Mouse (Mus musculus) granulocyte monocyte progenitor cell, adult 5-6 weeks (primary cell): ENCODE data around the gene Bhlha9. TPM values are rescaled to one million over a fixed set of nuclear protein-coding genes. Genes with fewer than 3 reads are reported as not detected.
"Not testable (repeated sequence)": the region's sequence is repeated elsewhere in the genome, so short reads cannot be mapped to it uniquely, and the experiment has no call there.

ENCODE experiments used
- ATAC-seq: replicated peaks from 2 replicates; pipeline ENCODE4 v1.8.0; 2016; ENCODE audit warnings: mild to moderate bottlenecking, moderate TSS enrichment, inconsistent platforms; ENCODE audit not compliant: poor library complexity, severe bottlenecking
- total RNA-seq, 2 experiments: library from RNA; stranded (forward) in 1 of 2; stranded (reverse) in 1 of 2; fragments of 200-712, 200-1000 nt in 1 of 2; fragments of >200 nt in 1 of 2; fragmentation: Nextera tagmentation in 1 of 2; gene quantifications; 2 replicates each; pipeline ENCODE4 v1.2.3; 2014 to 2017

The Bhlha9 gene
- total RNA-seq, 2 experiments from 2014 or later: not detected

DNA sequence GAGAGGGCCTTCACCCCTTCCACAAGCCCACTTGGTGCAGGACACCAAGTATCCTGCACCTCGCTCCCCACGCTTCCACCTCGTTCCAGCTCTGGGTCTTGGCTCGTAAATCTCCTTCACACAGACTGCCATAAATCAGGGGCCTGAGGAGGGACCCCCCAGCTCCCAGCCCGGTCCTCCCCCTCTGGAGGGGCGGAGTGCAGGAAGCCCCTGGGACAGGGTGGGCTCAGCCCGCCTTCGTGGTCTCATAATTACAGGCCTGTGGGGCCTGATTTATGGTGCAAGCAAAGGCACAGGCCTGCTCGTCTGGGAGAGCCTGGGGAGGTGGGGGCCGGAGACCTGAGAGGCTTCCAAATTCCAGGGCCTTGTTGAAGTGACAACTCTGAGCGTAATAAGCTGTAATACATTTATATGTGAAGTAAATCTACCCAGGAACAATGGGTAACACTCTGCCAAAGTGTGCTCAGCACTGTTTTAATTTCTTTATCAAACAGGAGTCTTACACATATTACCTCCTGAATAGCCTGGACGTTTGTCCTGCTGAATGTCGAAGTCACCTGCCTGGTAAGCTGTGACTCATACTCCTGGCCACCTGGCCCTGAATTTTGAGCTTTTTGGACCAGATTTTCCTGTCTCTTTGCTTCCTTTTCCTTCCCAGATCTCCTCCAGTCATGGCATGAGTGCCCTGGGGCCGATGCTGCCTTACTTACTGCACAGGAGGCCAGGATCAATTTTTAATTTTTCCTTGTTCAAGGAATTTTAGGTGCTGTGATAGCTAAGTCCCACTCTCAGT lies 12.9 kb upstream of the Bhlha9 start:
- ATAC-seq: no peak

- ATAC-seq: no peak
These were observed 10.3 kb upstream of the Bhlha9 start for GRCm38 (mm10) chr11:76661790-76662468.

DNA sequence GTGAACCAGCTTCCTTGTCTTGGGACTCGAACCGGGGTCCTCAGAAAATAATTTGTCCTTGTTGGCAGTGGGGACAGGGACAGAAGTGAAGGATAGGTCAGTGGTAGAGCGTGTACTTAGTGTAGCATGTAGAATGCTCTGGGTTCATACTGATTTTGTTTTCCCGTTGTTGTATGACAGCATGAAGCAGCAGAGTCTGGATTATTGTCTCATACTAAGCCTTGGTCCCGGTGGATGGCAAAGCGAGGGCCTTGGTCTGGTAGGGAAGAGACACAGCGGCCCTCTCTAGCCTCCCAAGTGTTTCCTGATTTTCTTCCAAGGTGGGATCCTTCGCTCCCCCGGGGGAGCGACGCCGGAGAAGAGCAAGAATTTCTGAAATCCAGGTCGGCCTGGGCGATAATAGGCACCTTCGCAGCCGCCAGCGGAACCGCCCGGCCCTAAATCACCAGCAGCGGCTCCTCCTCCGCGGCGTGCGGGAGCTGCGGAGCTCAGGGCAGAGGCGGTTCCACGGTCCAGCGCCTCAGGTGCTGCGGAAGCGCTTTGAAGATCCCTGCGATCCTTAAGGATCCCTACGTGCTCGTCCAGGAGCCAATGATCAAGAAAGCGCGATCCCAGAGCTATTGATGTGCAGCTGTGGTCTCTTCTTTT lies 6.1 kb upstream of the Bhlha9 start:
- no peak for ATAC-seq

DNA sequence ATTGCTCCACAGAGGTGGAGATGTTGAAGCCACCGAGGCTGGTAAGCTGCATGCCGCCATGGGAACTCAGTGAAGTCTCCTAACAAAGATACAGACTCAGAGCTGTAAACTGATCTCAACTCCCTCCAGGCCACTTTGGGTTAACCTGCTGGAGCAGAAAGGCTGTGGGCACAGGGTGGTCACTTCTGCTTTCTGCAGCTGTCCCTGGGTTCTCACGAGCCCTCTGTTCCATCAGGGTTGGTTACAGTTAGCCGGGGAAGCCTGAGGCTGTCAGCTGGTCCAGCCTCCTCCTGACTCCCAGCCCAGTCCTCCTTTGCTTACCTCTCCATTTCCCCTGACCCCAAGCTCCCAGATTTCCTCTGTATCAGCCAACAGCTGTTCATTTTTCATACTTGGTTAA lies 4.5 kb upstream of the Bhlha9 start:
- 0 out of 2 replicates have a peak, but pooled peaks have one; percentile 35 for ATAC-seq

DNA sequence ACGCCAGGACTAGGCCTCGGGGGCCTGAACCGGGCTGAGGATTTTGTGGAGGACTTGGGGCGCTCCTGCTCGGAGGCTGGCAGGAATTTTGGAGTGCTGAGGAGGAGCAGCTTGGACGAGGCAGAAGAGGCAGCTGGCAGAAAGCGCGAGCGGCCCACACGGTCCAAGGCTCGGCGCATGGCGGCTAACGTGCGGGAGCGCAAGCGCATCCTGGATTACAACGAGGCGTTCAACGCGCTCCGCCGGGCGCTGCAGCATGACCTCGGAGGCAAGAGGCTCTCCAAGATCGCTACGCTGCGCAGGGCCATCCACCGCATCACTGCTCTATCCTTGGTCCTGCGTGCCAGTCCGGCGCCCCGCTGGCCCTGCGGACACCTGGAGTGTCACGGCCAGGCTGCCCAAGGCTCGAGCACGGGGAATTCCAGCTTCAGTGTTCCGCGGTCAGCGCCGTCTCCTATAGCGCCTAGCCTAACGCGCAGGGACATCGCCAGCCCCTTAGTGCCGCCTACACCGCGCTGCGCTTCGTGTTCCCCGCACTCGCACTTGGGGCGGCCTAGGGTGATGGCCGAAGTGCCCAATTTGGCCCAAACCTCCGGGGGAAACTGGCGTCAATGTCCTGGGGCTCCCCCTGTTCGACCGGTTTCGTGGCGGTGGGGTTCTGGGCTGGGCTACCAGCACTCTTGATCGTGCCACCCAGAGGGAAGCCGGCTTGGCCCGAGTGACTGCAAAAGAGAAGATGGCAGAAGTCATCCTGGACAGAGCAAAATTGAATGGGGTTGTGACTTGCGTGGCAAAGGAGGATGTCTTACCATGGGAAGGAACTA lies 503 bp downstream of the Bhlha9 start:
- peak; percentile 27; the same call in 1 of the 2 replicates for ATAC-seq

DNA sequence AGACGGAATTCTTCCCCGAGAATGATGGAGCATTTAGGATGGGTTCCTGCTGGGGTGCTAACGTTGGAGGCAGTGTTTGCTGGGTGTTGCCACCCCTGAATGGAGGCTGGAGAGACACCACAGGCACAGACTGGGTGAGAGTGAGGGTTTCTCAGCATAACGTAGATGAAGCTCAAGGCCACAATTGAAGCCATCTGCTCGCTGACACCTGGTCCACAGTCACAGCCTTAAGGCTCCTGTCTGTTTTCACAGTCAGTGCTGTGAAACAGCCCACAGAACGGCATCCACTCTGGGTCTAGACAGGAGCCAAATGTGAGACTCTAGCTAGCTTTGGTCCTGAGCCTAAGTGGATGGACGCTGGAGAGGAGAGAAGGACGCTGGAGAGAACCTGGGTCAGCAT lies 1.9 kb downstream of the Bhlha9 start:
- no peak for ATAC-seq

- ATAC-seq: no peak
These were observed 2.4 kb downstream of the Bhlha9 start for GRCm38 (mm10) chr11:76674704-76675103.

DNA sequence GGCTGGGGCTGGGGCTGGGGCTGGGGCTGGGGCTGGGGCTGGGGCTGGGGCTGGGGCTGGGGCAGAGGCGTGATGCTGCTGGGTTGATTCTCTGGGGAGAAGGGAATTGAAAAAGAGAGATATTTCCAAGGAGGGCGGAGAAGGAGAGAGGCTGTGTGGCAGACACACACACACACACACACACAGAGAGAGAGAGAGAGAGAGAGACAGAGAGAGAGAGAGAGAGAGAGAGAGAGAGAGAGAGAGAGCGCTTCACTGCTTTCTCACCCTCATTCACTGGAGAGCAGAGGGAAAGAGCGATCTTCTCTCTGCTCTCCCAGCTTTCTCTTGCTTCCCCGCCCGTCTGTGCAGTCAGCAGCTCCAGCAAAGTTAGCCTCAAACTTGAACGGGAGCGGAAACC lies 7.2 kb downstream of the Bhlha9 start, which contains the start of gene Trarg1:
Trarg1 (plus strand) TSS at position 301 of the 400 bp plus-strand sequence.
- ATAC-seq: not testable (repeated sequence)

- ATAC-seq: no peak
These were observed 13.3 kb downstream of the Bhlha9 start for GRCm38 (mm10) chr11:76685604-76686003.

DNA sequence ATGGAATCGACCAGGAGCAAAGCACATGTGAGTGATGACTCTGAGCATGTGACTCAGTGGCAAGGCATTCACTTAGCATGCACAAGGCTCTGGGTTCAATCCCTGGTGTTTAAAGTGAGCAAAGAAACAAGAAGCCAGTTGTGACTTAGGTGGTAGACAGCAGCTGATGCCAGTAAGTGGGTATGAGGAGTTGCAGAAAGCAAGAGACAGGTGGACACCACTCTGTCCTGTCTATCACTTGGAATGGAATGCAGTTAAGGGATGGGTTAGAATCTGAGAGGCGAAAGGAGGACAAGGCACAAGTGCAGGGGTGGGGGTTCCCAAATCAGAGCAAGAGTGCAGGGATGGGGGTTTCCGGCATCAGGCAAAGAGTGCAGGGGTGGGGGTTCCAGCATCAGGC lies 19.8 kb downstream of the Bhlha9 start:
- ATAC-seq: no peak

DNA sequence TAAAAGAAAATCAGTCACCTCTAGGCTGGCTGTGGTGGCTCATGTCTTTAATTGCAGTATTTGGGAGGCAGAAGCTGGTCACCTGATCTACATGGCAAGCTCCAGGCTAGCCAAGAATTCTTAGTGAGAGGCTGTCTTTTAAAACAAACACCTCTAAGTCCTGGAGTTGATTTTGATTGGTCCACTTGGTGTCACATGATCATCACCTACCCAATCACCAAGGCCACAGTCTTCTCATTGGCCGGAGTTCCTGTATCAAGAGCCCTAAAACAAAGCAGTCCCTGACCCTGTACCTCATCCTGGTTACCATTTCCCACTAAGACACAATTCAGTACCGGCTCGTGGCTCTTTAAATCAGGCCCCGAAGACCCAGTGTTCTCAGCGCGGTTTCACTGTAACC lies 23.5 kb downstream of the Bhlha9 start:
- ATAC-seq: no peak

GRCm38 (mm10) chr11:76699626-76700025 lies 27.4 kb downstream of the Bhlha9 start:
- no peak for ATAC-seq

GRCm38 (mm10) chr11:76707656-76708055 lies 35.4 kb downstream of the Bhlha9 start:
- ATAC-seq: no peak

DNA sequence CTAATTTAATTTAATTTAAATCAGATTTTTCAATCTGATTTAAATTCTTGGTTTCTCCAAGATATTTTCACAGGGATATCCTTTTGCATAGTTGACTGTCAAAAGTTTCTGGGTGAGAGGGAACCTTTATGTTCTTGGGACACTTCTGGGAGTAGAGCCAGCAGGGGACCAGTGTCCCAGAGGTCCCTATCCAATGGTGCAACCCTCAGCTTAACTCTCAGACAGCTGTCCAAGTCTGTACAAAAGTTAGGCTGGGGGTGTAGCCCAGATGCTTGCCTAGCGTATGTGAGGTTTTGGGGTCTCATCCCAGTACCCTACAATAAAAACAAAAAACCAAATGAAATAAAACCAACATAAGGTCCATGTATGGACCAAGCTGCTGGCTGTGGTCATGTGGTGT lies 35.8 kb downstream of the Bhlha9 start:
- ATAC-seq: no peak

DNA sequence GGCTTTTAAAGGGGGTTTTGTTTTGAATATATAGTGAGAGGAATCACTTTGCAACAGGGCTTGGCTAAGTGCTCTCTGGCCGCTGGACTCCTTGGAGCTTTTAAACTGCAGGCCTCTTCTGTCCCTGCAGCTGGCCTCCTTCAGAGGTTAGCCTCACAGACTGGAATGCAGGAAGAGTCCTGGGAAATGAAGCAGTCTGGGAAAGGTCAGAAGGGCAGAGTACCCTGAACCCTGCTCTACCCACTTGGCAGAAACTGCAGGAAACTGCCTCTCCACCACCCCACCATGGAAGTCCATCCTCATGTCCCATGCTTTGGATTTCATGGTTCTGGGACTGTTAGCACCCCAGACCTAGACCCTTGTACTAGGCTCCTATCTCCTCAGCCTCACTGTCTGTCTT lies 36.6 kb downstream of the Bhlha9 start:
- ATAC-seq: no peak

DNA sequence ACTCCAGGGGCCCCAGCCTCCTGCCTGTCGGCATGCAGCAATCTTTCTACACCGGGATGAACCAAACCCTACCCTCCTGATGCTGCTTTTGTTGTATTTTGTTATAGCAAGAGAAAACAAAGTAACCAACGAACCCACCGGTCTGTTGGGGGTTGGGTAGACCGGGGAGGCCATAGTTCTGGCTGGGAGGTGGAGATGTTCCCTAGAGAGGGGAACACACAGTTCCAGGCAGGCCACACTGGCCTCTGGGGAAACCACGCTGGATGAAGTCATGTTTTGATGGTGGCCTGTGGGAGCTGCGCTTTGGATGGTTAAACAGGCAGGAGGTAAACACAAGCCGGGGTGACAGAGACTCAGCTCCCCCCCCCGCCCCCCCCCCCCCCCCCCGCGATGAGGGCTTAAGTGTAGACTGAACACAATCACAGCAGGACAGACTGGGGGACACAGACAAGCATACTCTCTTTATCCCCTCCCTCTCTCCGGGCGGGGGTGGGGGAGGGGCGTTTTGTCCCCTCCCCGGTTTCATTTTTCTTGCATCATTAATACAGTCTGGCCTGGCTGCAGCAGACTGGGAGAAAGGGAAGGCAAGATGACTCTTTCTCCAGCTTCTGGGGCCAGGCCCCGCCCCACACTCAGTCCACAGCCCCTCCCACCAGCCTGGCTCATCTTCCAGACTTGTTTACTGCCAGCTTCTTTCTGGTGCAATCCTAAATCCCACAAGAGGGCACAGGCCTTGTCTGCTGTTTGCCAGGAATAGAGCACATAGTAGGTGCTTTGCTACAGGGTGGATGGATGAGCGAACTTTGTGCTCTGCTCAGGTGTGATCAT lies 37.6 kb downstream of the Bhlha9 start:
- ATAC-seq: no peak

DNA sequence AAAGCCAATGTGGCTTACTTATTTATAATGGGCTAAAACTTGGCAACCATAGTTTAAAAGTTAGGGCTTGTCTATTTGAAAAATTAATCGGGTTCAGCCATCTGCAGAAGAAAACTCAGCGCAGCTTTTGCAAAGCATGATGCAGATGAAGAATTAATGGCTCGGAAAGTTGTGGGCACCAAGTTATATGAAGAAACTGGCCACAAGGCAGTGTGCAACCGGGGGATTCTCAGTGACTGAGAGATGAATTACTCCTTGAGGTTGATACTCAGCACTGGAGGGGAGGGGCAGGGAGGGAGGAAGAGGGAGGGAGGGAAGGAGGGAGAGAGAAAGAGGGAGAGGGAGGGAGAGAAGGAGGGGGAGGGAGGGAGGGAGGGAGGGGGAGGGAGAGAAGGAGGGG lies 44.7 kb downstream of the Bhlha9 start:
- no peak for ATAC-seq
